Mouse (Mus musculus) embryonic facial prominence, embryonic 11.5 days (tissue): ENCODE measurements at regions not wholly inside any gene's neighbourhood (a gene's known extent, or its start where the extent isn't known, plus 50 kb on each side); places are given as distances from the start of the nearest gene placed in this dataset.

Experiments used
- ATAC-seq: fragments of 200-750 bp; cut with Nextera tagmentation; replicated peaks from 2 replicates; pipeline ENCODE4 v1.8.0; 2017; ENCODE audit warnings: low read depth; ENCODE audit not compliant: insufficient number of reproducible peaks, low FRiP score, low TSS enrichment
- DNase-seq: peaks from one replicate; pipeline ENCODE4 v3.0.0-alpha.2; 2015; ENCODE audit warnings: low spot score
- H3K27ac ChIP-seq: fragments of 300-500 bp; sonication (generic); replicated peaks from 2 replicates; pipeline ENCODE4 v1.5.1; 2014; ENCODE audit warnings: mild to moderate bottlenecking, low read depth, low read length, control low read depth
- H3K27me3 ChIP-seq: fragments of 300-500 bp; sonication (generic); 2 replicates; pipeline ENCODE4 v1.6.1; 2014; ENCODE audit warnings: mild to moderate bottlenecking, low read length, moderate library complexity, mixed read lengths; ENCODE audit not compliant: control insufficient read depth, insufficient read depth
- H3K36me3 ChIP-seq: fragments of 300-500 bp; sonication (generic); replicated peaks from 2 replicates; pipeline ENCODE4 v1.6.1; 2014; ENCODE audit warnings: low read depth, mild to moderate bottlenecking, low read length, moderate library complexity, mixed read lengths; ENCODE audit not compliant: control insufficient read depth, insufficient read depth
- H3K4me1 ChIP-seq: fragments of 300-500 bp; sonication (generic); 2 replicates; pipeline ENCODE4 v1.6.1; 2014; ENCODE audit warnings: low read length, mixed read lengths; ENCODE audit not compliant: control insufficient read depth, insufficient read depth
- H3K4me2 ChIP-seq: fragments of 300-500 bp; sonication (generic); 2 replicates; pipeline ENCODE4 v1.6.1; 2014; ENCODE audit warnings: low read depth, mild to moderate bottlenecking, control low read depth, low read length, moderate library complexity
- H3K4me3 ChIP-seq: fragments of 300-500 bp; sonication (generic); 2 replicates; pipeline ENCODE4 v1.5.1; 2014; ENCODE audit warnings: low read depth, low read length, control low read depth
- H3K9ac ChIP-seq: fragments of 300-500 bp; sonication (generic); replicated peaks from 2 replicates; pipeline ENCODE4 v1.6.1; 2014; ENCODE audit warnings: mild to moderate bottlenecking, control low read depth, low read length
- H3K9me3 ChIP-seq: fragments of 300-500 bp; sonication (generic); replicated peaks from 2 replicates; pipeline ENCODE4 v1.6.1; 2016; ENCODE audit warnings: mild to moderate bottlenecking, low read length, inconsistent platforms, mixed read lengths; ENCODE audit not compliant: control insufficient read depth
- WGBS: fragments of 180-500 bp; shearing (Covaris S2); extraction: QIAGEN DNeasy Blood & Tissue Kit; methylation state at CpG from one replicate; pipeline ENCODE4 v1.1.7; 2014; 5-methylcytosine and 5-hydroxymethylcytosine counted together

DNA sequence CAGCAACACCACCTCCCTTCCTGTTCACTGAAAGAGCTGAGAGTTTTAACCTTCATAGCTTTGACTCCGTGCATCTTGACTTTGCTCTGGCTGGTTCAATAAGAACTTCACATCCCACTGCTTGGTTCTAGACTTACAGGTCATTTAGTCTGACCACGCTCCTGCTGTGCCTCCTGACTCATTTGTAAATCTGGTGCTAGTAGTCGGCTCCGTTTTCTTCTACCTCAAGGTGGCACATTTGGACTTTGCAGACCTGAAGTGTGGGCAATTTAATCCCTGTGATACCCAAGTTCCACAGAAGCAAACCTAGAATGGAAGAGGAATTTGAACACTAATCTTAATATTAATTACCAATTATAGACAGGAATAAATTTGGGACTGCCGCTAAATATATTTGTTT, 497.9 kb downstream of the Epm2a start:
- H3K27me3 ChIP-seq, result no peaks in the 10 kb centered on the region
- ATAC-seq, result no peak
- H3K9ac ChIP-seq, result no peak overlapping the region
- no peak overlapping the region for H3K4me3 ChIP-seq
- H3K27ac ChIP-seq, result no peak overlapping the region
- 81% methylated on average over 5 of the region's 5 CpGs for WGBS
- no peaks in the 10 kb centered on the region for H3K36me3 ChIP-seq
- no peak overlapping the region for H3K4me2 ChIP-seq
- no peaks in the 10 kb centered on the region for H3K9me3 ChIP-seq
- no peak for DNase-seq
- no peaks in the 10 kb centered on the region for H3K4me1 ChIP-seq

DNA sequence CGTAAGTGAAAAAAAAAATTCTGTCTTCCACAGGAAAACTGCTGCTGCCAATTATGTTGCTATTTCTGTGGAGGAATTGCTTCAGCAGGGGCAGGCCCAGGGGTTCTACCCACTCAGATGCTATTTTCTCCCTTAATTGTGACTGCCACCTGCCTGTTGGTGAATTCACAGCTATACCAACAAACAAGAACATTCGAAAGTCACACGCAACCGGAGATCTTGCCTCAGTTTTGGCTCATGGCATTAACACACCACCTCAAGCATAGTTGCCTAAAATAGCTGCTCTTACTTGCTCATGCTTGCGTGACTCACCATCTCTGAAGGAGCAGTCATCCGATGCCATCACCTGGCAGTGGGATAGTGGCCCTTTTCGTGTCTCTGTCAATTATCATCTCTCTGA, 498.3 kb downstream of the Epm2a start:
- Histone ChIP-seq H3K36me3 (no peaks in the 10 kb centered on the region), H3K4me1 (no peaks in the 10 kb centered on the region), H3K9ac (no peak overlapping the region), H3K9me3 (no peaks in the 10 kb centered on the region), H3K27ac (no peak overlapping the region), H3K4me2 (no peak overlapping the region), H3K4me3 (no peak overlapping the region), H3K27me3 (no peaks in the 10 kb centered on the region)
- 86% methylated on average over 7 of the region's 7 CpGs for WGBS
- DNase-seq (no peak), ATAC-seq (no peak)

DNA sequence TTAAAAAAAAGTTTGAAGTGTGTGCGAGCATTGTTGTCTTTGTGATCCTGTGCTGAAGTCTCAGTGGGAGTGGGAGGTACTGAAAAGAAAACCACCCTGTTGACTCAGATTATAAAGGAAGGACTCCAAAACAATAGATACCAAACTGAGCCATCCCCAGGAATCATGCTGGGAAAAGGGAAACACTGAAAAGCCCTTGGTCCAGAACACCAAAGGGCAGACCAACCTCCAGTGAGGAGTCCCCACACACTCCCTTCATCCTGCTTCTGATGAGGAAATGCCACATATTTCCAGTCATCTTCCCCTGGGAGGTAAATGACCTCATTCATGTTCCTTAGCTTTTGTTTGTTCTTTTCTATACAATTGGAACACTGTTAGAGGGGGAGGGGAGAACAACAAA, 502.9 kb downstream of the Epm2a start:
- Histone ChIP-seq H3K27ac (no peak overlapping the region), H3K4me2 (no peak overlapping the region), H3K36me3 (no peaks in the 10 kb centered on the region), H3K4me1 (no peaks in the 10 kb centered on the region), H3K27me3 (no peaks in the 10 kb centered on the region), H3K4me3 (no peak overlapping the region), H3K9ac (no peak overlapping the region), H3K9me3 (no peaks in the 10 kb centered on the region)
- DNase-seq (no peak), ATAC-seq (no peak)
- WGBS, result 63% methylated on average over 1 of the region's 1 CpGs

DNA sequence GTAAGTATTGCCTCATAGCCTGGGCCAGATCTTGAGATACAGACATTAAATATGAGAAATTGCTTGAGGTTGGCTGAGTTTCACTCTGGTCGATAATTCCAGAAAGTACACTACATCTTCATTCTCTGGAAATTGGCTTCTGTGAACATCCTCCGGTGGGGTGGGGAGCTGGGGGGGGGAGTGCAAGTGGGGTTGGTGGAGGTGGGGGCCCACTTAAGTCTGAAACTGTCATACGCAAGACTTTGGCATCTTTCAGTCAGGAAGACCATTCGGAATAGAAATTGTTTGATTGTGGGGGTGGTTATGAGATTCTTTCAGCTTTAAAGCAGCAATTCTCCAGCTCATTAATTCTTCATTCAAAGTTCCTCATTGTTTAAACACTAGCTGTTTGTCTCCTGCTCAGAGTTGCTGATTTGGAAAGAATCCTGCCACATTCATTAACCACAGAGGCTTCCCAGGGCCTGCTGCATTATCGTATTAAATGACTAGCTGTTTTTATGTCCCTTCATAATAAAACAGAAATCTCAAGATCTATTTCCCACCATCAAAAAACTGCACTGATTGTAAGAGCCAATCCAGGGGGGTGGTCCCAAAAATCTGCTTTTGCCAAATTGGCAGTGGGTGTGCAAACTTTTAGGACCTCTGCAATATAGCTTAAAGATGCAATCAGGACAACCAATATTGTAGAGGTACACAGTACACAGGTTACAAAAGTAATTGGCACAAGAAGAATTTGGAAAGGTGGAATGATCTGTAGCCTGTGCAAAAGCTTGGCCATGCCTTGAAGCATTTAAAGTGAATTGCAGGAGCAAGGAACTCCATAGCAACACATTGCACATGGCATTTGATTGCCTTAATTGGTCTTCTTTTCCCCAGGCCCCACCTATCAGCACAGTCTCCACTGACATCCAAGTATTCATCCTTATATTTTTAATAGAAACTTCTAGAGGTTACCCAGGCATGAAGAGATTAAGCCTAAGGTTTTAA, 532.2 kb downstream of the Epm2a start:
- no peak overlapping the region for H3K9ac ChIP-seq
- no peak overlapping the region for H3K4me3 ChIP-seq
- DNase-seq (no peak), ATAC-seq (no peak)
- H3K36me3 ChIP-seq, result no peaks in the 10 kb centered on the region
- no peaks in the 10 kb centered on the region for H3K4me1 ChIP-seq
- no peaks in the 10 kb centered on the region for H3K27me3 ChIP-seq
- H3K4me2 ChIP-seq, result no peak overlapping the region
- 65% methylated on average over 5 of the region's 5 CpGs for WGBS
- H3K9me3 ChIP-seq, result no peaks in the 10 kb centered on the region
- H3K27ac ChIP-seq, result no peak overlapping the region

DNA sequence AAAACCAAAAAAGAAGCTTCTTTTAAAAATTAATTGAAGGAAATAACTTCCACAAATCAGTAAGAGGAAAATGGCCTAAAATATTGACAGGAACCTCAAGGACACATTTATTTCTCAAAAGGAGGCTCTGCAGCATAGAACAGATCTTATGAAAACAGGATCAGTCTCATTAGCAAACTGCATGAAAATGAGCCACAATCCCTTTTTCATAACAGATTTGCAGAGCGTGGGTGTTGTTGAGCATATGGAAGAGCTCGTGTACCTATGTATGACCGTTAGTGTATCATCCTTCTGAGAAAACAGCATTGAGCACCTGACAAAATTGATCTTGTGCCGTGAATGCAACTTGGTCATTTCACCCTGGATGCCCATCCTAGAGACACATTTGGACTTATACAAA, 543.0 kb downstream of the Epm2a start:
- H3K9me3 ChIP-seq, result no peaks in the 10 kb centered on the region
- 94% methylated on average over 4 of the region's 4 CpGs for WGBS
- H3K4me3 ChIP-seq, result no peak overlapping the region
- no peaks in the 10 kb centered on the region for H3K4me1 ChIP-seq
- H3K4me2 ChIP-seq, result no peak overlapping the region
- no peaks in the 10 kb centered on the region for H3K36me3 ChIP-seq
- DNase-seq, result no peak
- no peak overlapping the region for H3K9ac ChIP-seq
- ATAC-seq, result no peak
- H3K27ac ChIP-seq, result no peak overlapping the region
- no peaks in the 10 kb centered on the region for H3K27me3 ChIP-seq

DNA sequence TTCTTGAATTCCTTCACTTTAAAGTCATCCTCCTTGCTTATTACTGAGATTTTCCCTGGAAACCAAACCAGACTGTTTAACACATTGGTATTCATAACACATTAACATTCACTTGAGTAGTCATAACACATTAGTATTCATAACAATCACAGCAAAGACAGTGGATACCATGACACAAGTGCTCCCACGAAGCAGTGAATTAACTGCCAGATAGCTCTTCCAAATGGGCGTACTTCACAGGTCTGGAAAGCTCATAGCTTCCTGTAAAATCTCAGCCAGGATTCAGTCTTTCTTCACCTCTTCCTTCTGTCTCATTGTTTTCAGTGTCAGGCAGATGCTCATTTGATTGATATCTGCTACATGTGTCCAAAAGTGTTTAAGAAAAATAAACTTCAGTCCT, 545.7 kb downstream of the Epm2a start:
- no peak for DNase-seq
- no peaks in the 10 kb centered on the region for H3K4me1 ChIP-seq
- no peaks in the 10 kb centered on the region for H3K9me3 ChIP-seq
- no peak overlapping the region for H3K4me2 ChIP-seq
- no peaks in the 10 kb centered on the region for H3K36me3 ChIP-seq
- H3K27me3 ChIP-seq, result no peaks in the 10 kb centered on the region
- no peak overlapping the region for H3K27ac ChIP-seq
- no peak overlapping the region for H3K4me3 ChIP-seq
- no peak for ATAC-seq
- 82% methylated on average over 2 of the region's 2 CpGs for WGBS
- H3K9ac ChIP-seq, result no peak overlapping the region

DNA sequence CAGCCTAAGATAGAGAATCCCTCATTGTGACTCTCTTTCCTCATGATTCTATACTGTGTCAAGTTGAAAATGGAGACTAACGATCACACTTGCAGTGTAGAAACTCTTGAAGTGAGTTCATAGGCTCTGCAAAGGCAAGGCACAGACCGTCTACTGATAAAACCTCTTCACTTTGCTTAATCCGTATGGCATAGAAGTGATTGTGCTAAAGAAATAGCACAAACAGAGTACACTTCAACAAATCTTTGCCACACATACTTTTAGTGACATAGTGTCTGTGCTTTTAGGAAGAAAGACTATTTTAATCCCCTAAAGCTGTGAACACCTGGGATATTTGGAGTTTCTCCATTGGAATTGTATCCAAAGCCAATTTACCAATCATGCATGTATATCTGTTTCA, 578.9 kb downstream of the Epm2a start:
- no peak overlapping the region for H3K9ac ChIP-seq
- H3K4me1 ChIP-seq, result no peaks in the 10 kb centered on the region
- DNase-seq (no peak), ATAC-seq (no peak)
- H3K4me3 ChIP-seq, result no peak overlapping the region
- H3K4me2 ChIP-seq, result no peak overlapping the region
- 88% methylated on average over 3 of the region's 3 CpGs for WGBS
- H3K27ac ChIP-seq, result no peak overlapping the region
- H3K9me3 ChIP-seq, result no peaks in the 10 kb centered on the region
- no peaks in the 10 kb centered on the region for H3K36me3 ChIP-seq
- no peaks in the 10 kb centered on the region for H3K27me3 ChIP-seq

DNA sequence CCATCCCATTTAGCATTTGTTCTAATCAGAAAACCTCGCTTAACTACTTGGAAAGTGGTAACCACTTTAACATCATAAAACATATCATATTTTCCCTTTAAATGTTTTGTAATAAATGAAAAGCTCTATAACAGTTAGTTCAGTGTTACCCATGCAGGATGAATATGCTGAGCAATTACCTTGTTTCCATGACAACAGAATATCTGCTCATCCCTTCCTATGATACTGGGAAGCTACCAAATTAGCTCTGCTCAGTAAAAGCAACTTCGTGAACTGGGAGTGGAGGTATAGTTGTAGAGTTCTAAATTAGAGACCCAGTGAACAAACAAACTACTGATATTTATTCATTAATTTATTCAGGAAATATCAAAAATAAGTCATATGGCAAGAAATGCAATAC, 595.0 kb downstream of the Epm2a start:
- Histone ChIP-seq H3K4me1 (no peaks in the 10 kb centered on the region), H3K27me3 (no peaks in the 10 kb centered on the region), H3K36me3 (no peaks in the 10 kb centered on the region), H3K4me2 (no peak overlapping the region), H3K27ac (no peak overlapping the region), H3K4me3 (no peak overlapping the region), H3K9me3 (no peaks in the 10 kb centered on the region), H3K9ac (no peak overlapping the region)
- 81% methylated on average over 2 of the region's 2 CpGs for WGBS
- DNase-seq, result no peak
- no peak for ATAC-seq
